Mouse (Mus musculus): ENCODE data around the gene Rabl6. TPM values are rescaled to one million over a fixed set of nuclear protein-coding genes. Genes with fewer than 3 reads are reported as not detected.

The Rabl6 gene
- 10 to 100 TPM; 74.4 to 75.9 TPM for total RNA-seq (2021)
- long read RNA-seq, experiment 1, transcript Rabl6-201 (15 exons, 3,230 nt), result major isoform, 17 of 53 reads
- long read RNA-seq, experiment 1, partial matches to known transcripts, result 34 of 53 reads
- long read RNA-seq, experiment 1, other reads (novel, unspliced or antisense), result 2 of 53 reads
- long read RNA-seq, experiment 2, transcript Rabl6-201 (15 exons, 3,230 nt), result major isoform, 23 of 62 reads
- long read RNA-seq, experiment 2, partial matches to known transcripts, result 36 of 62 reads
- long read RNA-seq, experiment 2, other reads (novel, unspliced or antisense), result 3 of 62 reads

GRCm38 (mm10) chr2:25607761-25608622, at the start of gene Rabl6:
TSS of gene Rabl6 (minus strand) at chr2:25608521.
- peak; percentile 86 to 88 for DNase-seq
- intact Hi-C loops (cut with DNase I), result no loop called here

GRCm38 (mm10) chr2:25657652-25658051, 49.3 kb upstream of the Rabl6 start, which contains the start of gene Lcn5:
TSS of gene Lcn5 (plus strand) at chr2:25657952.
- DNase-seq, result no peak
- intact Hi-C loops (cut with DNase I), result no loop called here

- no peak for DNase-seq
- intact Hi-C loops (cut with DNase I), result no loop called here
Measured at GRCm38 (mm10) chr2:25657246-25657645, 48.9 kb upstream of the Rabl6 start.

- intact Hi-C loops (cut with DNase I), result no loop called here
- DNase-seq, result peak in 1 of 2 experiments; percentile 20
Measured at GRCm38 (mm10) chr2:25656691-25657090, 48.4 kb upstream of the Rabl6 start.

GRCm38 (mm10) chr2:25654502-25654901, 46.2 kb upstream of the Rabl6 start:
- intact Hi-C loops (cut with DNase I), result no loop called here
- no peak for DNase-seq

- no peak for DNase-seq
- intact Hi-C loops (cut with DNase I), result no loop called here
Measured at GRCm38 (mm10) chr2:25652902-25653301, 44.6 kb upstream of the Rabl6 start, which contains the start of gene Lcn8. TSS of gene Lcn8 (plus strand) at chr2:25653120.

- no peak for DNase-seq
- intact Hi-C loops (cut with DNase I), result loop anchor here (5.0 kb wide), 2 partner anchors 52 to 67 kb away; partner anchors contain the start of gene Bmyc
Measured at GRCm38 (mm10) chr2:25639890-25640289, 31.6 kb upstream of the Rabl6 start.

- no peak for DNase-seq
- intact Hi-C loops (cut with DNase I), result no loop called here
Measured at GRCm38 (mm10) chr2:25634046-25634445, 25.7 kb upstream of the Rabl6 start.

- intact Hi-C loops (cut with DNase I), result no loop called here
- DNase-seq, result no peak
Measured at GRCm38 (mm10) chr2:25633616-25634015, 25.3 kb upstream of the Rabl6 start.

- no peak for DNase-seq
- intact Hi-C loops (cut with DNase I), result no loop called here
Measured at GRCm38 (mm10) chr2:25628738-25629137, 20.4 kb upstream of the Rabl6 start.

GRCm38 (mm10) chr2:25627811-25628210, 19.5 kb upstream of the Rabl6 start, which contains the start of gene Fcna:
TSS of gene Fcna (minus strand) at chr2:25628030.
- intact Hi-C loops (cut with DNase I), result no loop called here

GRCm38 (mm10) chr2:25625986-25626385, 17.7 kb upstream of the Rabl6 start:
- intact Hi-C loops (cut with DNase I), result no loop called here
- DNase-seq, result no peak

More at GRCm38 (mm10) chr2:25627811-25628210, 19.5 kb upstream of the Rabl6 start, which contains the start of gene Fcna:
- DNase-seq, result no peak

- peak; percentile 78 to 88 for DNase-seq
- intact Hi-C loops (cut with DNase I), result no loop called here
Measured at GRCm38 (mm10) chr2:25621229-25622200, 13.2 kb upstream of the Rabl6 start, which contains the start of gene Tmem141. TSS of gene Tmem141 (minus strand) at chr2:25622005.

- intact Hi-C loops (cut with DNase I), result no loop called here
- no peak for DNase-seq
Measured at GRCm38 (mm10) chr2:25620852-25621228, 12.5 kb upstream of the Rabl6 start.

- intact Hi-C loops (cut with DNase I), result no loop called here
- DNase-seq, result no peak
Measured at GRCm38 (mm10) chr2:25620386-25620785, 12.1 kb upstream of the Rabl6 start.

GRCm38 (mm10) chr2:25617578-25617977, 9.3 kb upstream of the Rabl6 start, which contains the start of gene Ccdc183:
TSS of gene Ccdc183 (minus strand) at chr2:25617678.
- intact Hi-C loops (cut with DNase I), result no loop called here
- DNase-seq, result no peak

- no peak for DNase-seq
- intact Hi-C loops (cut with DNase I), result no loop called here
Measured at GRCm38 (mm10) chr2:25616398-25616797, 8.1 kb upstream of the Rabl6 start.

- intact Hi-C loops (cut with DNase I), result no loop called here
- DNase-seq, result no peak
Measured at GRCm38 (mm10) chr2:25608671-25609070, 350 bp upstream of the Rabl6 start.

- intact Hi-C loops (cut with DNase I), result no loop called here
- no peak for DNase-seq
Measured at GRCm38 (mm10) chr2:25602526-25602925, 5.8 kb downstream of the Rabl6 start.

- DNase-seq, result no peak
- intact Hi-C loops (cut with DNase I), result no loop called here
Measured at GRCm38 (mm10) chr2:25600037-25600436, 8.3 kb downstream of the Rabl6 start.

Data from gastrocnemius, postnatal 36 days (tissue).